Mouse (Mus musculus) cortical plate, adult 2 months (tissue): ENCODE measurements at regions not wholly inside any gene's neighbourhood (a gene's known extent, or its start where the extent isn't known, plus 50 kb on each side); places are given as distances from the start of the nearest gene placed in this dataset.
A peak's percentile ranks its signal among the peaks of the same experiment; 100 is the strongest.

ENCODE experiments used
- CTCF ChIP-seq: fragments of 200-500 bp; IDR thresholded peaks from 2 replicates; pipeline ENCODE4 v1.5.1; 2011; ENCODE audit warnings: mild to moderate bottlenecking, control low read depth, low read length; ENCODE audit not compliant: insufficient read depth; ENCODE audit errors: extremely low read depth
- POLR2A ChIP-seq: fragments of 200-500 bp; IDR thresholded peaks from 2 replicates; pipeline ENCODE4 v1.6.1; 2011; ENCODE audit warnings: mild to moderate bottlenecking, low read length, control low read depth; ENCODE audit not compliant: insufficient read depth; ENCODE audit errors: extremely low read depth

DNA sequence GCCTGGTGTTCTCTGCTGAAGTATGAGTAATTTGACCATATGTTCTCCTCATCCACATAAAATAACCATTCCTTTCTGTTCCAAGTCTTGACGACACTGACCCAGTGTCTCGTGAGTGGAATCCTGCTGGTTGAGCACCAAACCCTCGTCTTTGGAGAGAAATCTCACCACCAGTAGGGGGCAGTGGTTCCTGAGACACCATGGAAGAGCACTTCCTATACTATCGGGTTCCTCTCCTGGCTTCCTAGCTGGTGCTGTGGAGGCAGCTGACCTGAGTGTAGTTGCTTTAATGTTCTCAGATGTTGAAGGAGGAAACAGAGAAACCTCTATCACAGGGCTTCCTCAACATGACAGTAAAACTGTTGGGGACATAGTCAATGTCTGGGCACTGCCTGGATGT, 216.4 kb downstream of the Prdm2 start:
- TF ChIP-seq POLR2A, result no peak
- 0 out of 2 replicates have a peak, but pooled peaks have one; percentile 20 for TF ChIP-seq CTCF
